Mouse (Mus musculus) adrenal gland, postnatal 25 days (tissue): ENCODE results near the gene Irak4. TPM values are rescaled to one million over a fixed set of nuclear protein-coding genes. Genes with fewer than 3 reads are reported as not detected.

Source experiments
- DNase-seq: peaks from one replicate; pipeline ENCODE4 v3.0.0; 2021; ENCODE audit warnings: mixed read lengths
- long read RNA-seq: library from polyadenylated mRNA; stranded (forward); transcript quantifications from one replicate; pipeline ENCODE4 v2.0.0, GENCODE M21; 2021
- total RNA-seq: library from RNA; stranded (reverse); gene quantifications from 2 replicates; pipeline ENCODE4 v1.2.3, GENCODE M21; 2021

Gene Irak4
- total RNA-seq: 14.4 and 18.5 TPM in 2 replicates
- long read RNA-seq, transcript Irak4-201 (12 exons, 2,831 nt): major isoform, 6 of 23 reads
- long read RNA-seq, partial matches to known transcripts: 1 of 23 reads
- long read RNA-seq, other reads (novel, unspliced or antisense): 16 of 23 reads

GRCm38 (mm10) chr15:94543409-94544051 lies at the start of gene Irak4, which contains the start of gene Pus7l:
Irak4 (plus strand) TSS chr15:94543643.
Pus7l (minus strand) TSS chr15:94543547.
- DNase-seq: peak; percentile 91

DNA sequence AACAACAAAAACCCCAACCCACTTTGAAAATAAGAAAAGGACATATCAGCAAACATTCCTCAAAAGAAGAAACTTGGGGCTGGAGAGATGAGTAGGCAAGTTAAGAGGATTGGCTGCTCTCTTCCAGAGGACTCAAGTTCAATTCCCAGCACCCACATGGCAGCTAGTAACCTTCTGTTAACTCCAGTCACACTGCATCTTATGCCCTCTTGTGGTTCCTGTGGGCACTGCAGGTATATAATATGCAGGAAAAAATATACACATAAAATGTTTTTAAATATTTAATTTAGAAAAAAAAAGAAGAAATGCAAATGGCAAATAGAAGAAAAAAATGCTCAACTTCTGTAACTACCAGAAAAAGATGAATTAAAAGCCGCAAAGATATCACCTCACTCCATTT lies 49.0 kb upstream of the Irak4 start:
- DNase-seq: no peak

GRCm38 (mm10) chr15:94495936-94496335 lies 47.5 kb upstream of the Irak4 start:
- DNase-seq: no peak

- DNase-seq: no peak
These were observed 44.2 kb upstream of the Irak4 start for GRCm38 (mm10) chr15:94499260-94499659.

DNA sequence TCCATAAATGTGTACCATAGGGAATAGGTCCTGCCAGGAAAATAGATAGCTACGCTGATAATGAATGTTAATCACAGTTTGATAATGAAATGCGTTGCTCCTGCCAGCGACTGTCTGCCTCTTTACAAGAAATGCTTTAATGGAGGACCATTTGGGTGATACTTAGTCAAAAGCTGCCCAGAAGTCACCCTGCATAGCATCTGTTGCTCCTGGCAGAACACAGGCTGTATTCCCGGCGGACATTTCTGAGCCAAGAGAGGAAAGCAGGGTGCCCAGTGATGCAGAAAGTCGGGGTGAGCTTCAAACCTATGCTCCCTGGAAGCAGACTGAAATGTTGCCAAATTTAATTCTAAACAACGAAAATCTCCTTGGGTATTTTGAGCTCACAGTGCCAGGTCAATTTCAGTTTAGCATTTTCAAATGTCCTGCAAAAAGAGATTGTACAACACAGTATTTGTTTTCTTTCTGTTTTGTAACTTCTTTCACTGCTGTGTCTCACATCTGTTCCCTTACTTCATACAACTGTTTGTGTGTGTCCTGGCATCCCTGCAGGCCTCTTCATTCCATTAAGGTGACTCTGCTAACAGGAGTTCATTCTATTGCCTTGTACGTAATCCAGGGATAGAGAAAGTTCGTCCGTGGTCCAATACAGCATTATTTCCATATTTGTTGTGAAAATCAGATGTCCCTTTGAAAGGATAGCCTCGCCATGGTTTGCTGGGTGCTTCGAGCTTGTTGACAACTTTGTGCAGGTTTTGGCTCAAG lies 39.8 kb upstream of the Irak4 start:
- DNase-seq: no peak

DNA sequence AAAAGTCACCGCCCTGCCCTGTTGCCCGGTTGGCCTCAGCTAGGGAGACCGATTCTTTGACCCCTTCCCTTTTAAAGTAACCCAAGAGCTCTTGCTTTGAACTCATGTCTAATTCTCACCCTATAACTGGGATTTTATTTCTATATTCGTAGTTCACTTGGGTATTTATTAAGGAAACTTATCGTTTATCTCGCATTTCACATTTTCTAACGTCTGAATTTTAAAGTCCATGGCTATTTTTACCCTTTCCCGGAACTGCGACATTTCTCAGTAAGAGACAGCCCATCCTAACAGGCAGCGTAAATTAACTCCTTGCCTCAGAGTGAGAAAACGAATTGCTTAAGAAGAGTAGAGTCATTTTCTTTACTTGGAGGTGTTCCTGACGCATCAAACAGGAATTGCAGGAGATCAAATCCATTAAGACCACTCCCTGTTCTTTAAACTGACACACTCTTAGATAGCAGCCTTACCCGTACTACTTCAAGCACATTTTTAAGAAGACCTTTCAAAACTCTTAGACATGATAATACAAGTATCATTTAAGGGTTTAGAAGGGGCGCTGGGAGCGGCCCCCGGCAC lies 25.4 kb upstream of the Irak4 start:
- DNase-seq: no peak

- no peak for DNase-seq
These were observed 23.1 kb upstream of the Irak4 start for GRCm38 (mm10) chr15:94520205-94520900.

DNA sequence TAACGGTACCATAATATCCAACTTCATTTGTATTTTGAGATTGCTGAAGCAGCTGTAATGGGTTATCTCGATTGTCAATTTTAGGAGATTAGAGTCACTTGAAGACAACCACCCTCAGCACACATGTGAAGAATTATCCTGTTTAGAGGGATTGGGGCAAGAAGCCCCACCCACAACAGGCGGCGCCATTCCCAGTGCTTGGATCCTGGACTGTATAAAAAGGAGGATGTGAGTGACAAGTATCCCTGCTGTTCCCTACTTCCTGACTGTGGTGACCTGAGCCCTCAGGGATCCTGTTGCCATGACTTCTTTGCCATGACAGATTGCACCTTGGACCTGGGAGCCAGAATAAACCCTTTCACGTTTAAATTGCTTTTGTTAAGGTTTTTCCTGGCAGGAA lies 22.5 kb upstream of the Irak4 start:
- DNase-seq: no peak

DNA sequence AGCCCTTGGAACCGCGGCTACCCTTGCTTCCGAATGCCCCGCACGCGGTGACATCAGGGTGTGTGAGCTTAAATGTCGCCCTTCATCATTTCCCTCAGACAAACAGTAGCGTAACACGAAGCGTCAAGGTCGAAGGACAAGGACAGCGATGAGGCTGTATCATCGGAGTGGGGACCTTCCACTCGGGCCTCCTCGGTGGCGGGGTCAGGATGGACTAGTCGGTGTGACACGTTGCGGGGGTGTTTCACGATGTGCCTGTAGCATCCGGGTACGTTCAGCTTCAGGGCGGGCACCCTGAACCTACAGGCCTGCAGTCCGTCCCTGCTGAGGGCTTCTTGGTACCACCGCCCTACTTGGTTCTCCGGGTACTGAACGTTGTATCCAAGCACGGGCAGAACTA lies 20.2 kb upstream of the Irak4 start:
- peak; percentile 11 for DNase-seq

GRCm38 (mm10) chr15:94524956-94525355 lies 18.5 kb upstream of the Irak4 start:
- no peak for DNase-seq

DNA sequence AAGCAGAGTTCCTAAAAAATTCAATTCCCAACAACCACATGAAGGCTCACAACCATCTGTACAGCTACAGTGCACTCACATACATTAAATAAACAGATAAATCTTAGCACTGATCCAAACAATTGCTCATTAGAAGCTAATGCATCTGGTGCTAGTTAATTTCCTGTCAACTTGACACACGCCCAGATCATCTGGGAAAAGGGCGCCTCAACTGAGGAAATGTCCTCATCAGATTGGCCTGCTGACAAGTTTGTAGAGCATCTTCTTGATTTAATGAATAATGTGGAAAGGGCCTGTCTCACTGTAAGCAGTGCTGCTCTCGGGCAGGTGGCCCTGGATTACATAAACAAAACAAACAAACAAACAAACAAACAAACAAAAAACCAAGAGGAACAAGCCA lies 12.9 kb upstream of the Irak4 start:
- DNase-seq: no peak

GRCm38 (mm10) chr15:94532306-94532705 lies 11.1 kb upstream of the Irak4 start:
- no peak for DNase-seq

DNA sequence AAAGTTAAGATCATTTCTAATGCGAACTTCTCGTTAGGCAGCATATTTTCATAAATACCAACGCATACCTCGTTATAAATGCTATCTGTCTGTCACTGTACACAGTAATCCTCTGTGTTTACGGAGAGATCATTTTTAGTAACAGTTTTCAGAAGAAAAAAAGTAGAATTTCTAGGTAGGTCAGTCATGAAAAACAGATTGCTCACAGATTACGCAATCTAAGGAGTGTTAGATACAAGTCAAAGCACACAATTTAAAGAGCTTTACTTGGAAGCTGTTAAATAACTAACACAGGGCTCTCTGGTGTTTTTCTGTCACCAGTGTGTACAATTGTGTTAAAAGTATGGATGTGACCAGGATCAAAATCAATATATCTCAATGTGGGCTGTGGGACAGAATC lies 10.5 kb upstream of the Irak4 start:
- no peak for DNase-seq

DNA sequence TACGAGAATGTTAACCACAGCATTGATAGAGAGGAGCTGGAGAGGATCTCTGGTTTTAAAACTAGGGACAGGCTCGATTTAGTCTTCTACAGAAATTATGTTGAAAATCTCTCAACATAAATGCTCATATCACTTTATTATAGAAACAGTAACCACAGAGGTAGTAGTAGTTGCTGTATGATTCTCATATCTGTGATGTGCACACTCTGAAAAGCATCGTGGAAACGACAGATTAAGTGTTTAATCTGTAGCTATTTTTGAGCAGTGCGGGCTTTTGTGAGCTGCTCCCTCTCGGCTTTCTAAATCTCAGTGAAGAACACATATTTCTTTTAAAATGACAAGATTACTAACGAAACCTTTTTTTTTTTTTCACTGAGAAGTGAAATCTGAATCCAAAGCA lies 7.9 kb upstream of the Irak4 start:
- DNase-seq: no peak

DNA sequence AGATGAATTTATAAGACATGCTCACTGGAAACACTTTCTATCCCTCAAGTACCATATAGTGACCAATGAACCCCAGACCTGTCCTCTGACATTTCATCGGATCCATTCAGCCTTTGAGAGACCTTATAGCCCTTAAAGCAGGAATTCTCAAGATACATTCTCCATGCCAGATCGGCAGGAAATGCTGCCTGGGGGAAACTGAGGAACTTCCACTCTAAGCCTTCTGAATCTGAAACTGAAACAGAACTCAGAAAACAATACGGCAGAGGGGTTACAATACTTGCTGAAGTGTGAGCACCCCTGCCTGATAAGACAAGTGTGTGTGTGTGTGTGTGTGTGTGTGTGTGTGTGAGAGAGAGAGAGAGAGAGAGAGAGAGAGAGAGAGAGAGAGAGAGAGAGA lies 4.1 kb upstream of the Irak4 start:
- DNase-seq: no peak

GRCm38 (mm10) chr15:94542567-94543408 lies 655 bp upstream of the Irak4 start:
- DNase-seq: no peak

DNA sequence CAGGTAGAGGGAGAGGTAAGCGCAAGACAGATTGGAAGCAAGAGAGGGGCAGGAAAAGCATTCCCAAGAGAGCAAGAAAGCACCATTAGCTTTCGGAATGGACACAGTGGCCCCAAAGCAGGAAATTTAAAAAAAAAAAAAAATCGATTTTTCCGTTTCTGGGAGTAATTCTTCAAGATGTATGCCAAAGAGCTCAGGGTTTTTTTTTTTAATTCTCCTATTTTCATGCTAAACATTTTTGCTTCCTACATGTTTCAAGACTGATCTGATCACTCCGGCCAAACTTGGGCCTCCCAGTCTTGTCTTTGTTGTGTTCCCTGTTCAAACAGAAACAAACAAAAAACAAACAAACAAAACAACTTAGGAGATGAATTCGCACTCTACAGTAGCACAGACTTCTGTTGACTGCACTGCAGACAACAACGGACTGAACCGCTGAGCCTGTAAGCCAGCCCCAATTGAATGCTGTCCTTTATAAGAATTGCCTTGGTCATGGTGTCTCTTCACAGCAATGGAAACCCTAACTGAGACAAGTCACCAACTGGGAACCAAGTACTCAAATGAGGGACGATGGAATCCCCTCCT lies 701 bp downstream of the Irak4 start:
- no peak for DNase-seq

DNA sequence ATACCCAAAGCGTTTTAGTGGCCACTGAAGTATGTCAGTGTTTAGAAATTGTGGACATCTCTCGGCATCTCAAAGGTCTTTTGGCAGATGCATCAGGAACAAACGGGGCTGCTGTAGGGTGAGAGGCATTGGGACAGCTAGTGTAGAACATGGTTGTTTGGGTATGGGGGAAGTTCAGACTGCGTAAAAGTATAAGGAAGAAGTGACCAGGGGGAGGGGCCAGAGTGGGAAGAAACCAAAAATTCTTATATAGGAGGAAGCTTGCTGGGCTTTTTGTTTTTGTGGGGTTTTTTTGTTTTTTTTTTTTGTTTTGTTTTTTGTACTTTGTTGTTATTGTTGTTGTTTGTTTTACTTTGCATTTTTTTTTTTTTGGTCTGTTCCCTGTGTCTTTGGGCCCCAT lies 1.4 kb downstream of the Irak4 start:
- no peak for DNase-seq

GRCm38 (mm10) chr15:94553536-94553935 lies 10.1 kb downstream of the Irak4 start:
- no peak for DNase-seq

- DNase-seq: peak; percentile 86
These were observed 14.0 kb downstream of the Irak4 start for GRCm38 (mm10) chr15:94557442-94557841.
